In genomic region chr5:24112116-24112903, GRCm38 (mm10) we compare ENCODE assay signal across 13 mouse cellular contexts. TPM values are rescaled to one million over a fixed set of nuclear protein-coding genes. Genes with fewer than 3 reads are reported as not detected.
A peak's percentile ranks its signal among the peaks of the same experiment; 100 is the strongest.
DNase-seq lines count a peak whose midpoint lies in the region.
"Had no signal": no experiment of that assay in that cellular context is flagged by ENCODE, and none has a peak within 500 bp of the region (broad histone marks: within the 10 kb centered on the region; RNA-seq: fewer than 3 reads in every experiment).

No protein-coding gene starts in this region.

- DNase-seq in left cerebral cortex, adult 9 months (ENCODE audit: low spot score in 2 of 2): peak; percentile 25
- no peak for DNase-seq in left cerebral cortex, adult 11 months (ENCODE audit: low spot score)
- DNase-seq in right cerebral cortex, postnatal 36 days (ENCODE audit: low spot score in 2 of 2): peak; percentile 14 to 32
- no peak for DNase-seq in right cerebral cortex, postnatal 14 days
- DNase-seq in NIH3T3 (ENCODE audit: low read depth): peak; percentile 82
- no peak for DNase-seq in natural killer cell, adult 2 months (ENCODE audit: low spot score in 2 of 2)
- DNase-seq in adrenal gland, adult 8-10 months: no peak
- DNase-seq: adrenal gland, postnatal 10 days; cerebellum, adult 11-12 months; cerebellum, adult 9-10 months; cerebellum, postnatal 25 days; forebrain, postnatal 0 days; gastrocnemius, postnatal 14 days had no signal

RNA-seq across cellular contexts. Expression of gene Klhl7, which starts 11.9 kb away (rescaled TPM):
- 10 to 100 TPM; 37.0 to 41.8 (median 39.4) TPM for total RNA-seq in adrenal gland, adult 8-10 months (2022)

RNA-seq across cellular contexts. Expression of gene Nupl2, which starts 52.5 kb away (rescaled TPM):
- total RNA-seq in adrenal gland, adult 8-10 months (2022): 10 to 100 TPM in 2 of 4 experiments, 1 to 10 TPM in 2; 7.8 to 16.5 (median 10.3) TPM

Comparison
In these comparisons a context has a peak if more than half of its experiments do, and no peak if none do; other contexts are left out.
1. DNase-seq: peak in left cerebral cortex, adult 9 months (2 of 2), right cerebral cortex, postnatal 36 days (2 of 2) and NIH3T3 (single experiment); none in left cerebral cortex, adult 11 months (single experiment), right cerebral cortex, postnatal 14 days (single experiment), natural killer cell, adult 2 months (0 of 2) and adrenal gland, adult 8-10 months (single experiment).